Mouse (Mus musculus) hematopoietic stem cell, adult 5-6 weeks (primary cell): Measurements from ENCODE around the gene Gstm7. TPM values are rescaled to one million over a fixed set of nuclear protein-coding genes. Genes with fewer than 3 reads are reported as not detected.
A peak's percentile ranks its signal among the peaks of the same experiment; 100 is the strongest.

Source experiments
- ATAC-seq, 2 experiments: fragments of 125-278 bp in 1 of 2; replicated peaks in 1 of 2; 2 replicates each; pipeline ENCODE4 v1.8.0; 2016 to 2017; ENCODE audit warnings: inconsistent platforms in 2 of 2, mild to moderate bottlenecking in 2 of 2, moderate number of reproducible peaks in 2 of 2, low read depth in 1 of 2, moderate TSS enrichment in 1 of 2; ENCODE audit not compliant: low FRiP score in 2 of 2, poor library complexity in 2 of 2, severe bottlenecking in 2 of 2, insufficient read depth in 1 of 2, low TSS enrichment in 1 of 2
- total RNA-seq: library from RNA; stranded (forward); fragments of 172-1452, 232-1000 nt; gene quantifications from 2 replicates; pipeline ENCODE4 v1.2.3, GENCODE M21; 2017

Gstm7 gene
- total RNA-seq, 1 experiment from 2014 or later, result 8.3 TPM

DNA sequence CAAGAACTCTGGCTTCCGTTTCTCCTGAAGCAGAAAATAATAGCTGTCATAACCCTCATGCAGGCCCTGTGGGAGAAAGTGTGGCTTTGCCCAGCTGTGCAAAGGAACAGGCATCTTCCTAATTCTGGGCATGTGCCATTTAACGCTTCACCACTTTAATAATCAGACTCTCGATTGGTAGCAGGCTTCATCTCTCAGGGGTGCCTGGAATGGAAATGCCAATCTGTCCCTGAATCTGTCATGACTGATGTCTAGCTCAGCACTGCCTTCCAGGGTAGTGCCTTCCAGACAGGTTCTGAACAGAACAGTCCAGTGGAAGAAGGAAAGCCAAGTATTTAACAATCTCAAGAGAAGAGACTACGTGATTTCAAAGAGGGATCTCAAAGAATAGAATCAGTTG is 9.6 kb upstream of the Gstm7 start:
- ATAC-seq, result no peak

- ATAC-seq, result no peak
Observed at GRCm38 (mm10) chr3:107940524-107940923, 8.9 kb upstream of the Gstm7 start.

DNA sequence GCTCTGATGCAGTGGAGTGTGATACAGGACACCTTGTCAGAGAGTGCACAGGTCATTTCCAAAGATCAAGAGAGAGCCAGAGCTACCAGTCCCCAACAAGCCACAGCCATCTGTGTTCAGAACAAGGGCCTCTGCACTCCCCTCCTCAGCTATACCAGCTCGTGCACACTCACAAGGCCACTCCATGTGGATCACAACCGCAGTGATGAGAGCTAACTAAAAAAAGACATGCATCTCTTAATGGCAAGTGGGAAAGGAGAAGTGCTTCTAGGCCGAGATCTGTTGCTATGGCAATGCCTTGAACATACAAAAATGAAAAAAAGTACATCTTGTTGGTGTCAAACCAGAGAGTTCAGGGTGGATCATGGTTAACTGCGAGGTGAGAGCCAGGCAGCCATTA is 8.2 kb upstream of the Gstm7 start:
- peak; percentile 75 to 82 for ATAC-seq

- ATAC-seq, result peak; percentile 82 to 89
Observed at GRCm38 (mm10) chr3:107939403-107939802, 7.8 kb upstream of the Gstm7 start.

GRCm38 (mm10) chr3:107935888-107936287 is 4.3 kb upstream of the Gstm7 start:
- ATAC-seq, result no peak

GRCm38 (mm10) chr3:107935268-107935667 is 3.7 kb upstream of the Gstm7 start:
- no peak for ATAC-seq

- no peak for ATAC-seq
Observed at GRCm38 (mm10) chr3:107932128-107932527, 511 bp upstream of the Gstm7 start.

DNA sequence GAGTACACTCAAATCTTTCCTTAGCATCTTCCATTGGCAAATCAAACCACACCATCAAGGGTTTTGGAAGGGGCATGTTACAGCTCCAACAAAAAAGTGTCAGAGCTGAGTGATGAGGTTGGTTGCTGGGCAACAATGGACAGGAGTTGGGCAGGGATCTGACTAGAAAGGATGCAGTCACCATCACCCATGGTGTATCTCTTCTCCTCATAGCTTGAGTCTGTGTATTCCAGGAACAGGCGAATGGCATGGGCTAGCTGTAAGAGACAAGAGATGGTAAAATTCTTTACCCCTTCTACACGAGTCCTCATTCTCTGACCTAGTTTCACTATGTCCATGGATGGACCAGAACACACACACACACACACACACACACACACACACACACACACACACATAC is 483 bp downstream of the Gstm7 start:
- ATAC-seq, result no peak

DNA sequence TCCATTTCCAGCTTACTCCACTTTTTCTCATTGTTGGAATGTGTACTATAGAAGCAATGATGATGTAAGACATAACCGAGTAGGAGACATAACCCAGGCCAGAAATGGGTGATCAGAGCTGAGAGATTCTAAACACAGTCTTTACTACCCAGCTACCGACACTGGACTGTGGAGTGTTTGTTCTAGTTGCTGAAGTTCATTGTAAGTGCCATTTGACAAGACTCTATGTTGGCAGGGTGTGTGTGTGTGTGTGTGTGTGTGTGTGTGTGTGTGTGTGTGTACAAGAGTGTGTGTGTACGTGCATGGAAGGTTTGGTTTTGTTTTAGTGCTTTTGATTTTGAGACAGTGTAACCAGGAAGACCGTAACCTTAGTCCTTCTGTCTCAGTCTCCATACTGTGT is 1.9 kb downstream of the Gstm7 start:
- no peak for ATAC-seq

DNA sequence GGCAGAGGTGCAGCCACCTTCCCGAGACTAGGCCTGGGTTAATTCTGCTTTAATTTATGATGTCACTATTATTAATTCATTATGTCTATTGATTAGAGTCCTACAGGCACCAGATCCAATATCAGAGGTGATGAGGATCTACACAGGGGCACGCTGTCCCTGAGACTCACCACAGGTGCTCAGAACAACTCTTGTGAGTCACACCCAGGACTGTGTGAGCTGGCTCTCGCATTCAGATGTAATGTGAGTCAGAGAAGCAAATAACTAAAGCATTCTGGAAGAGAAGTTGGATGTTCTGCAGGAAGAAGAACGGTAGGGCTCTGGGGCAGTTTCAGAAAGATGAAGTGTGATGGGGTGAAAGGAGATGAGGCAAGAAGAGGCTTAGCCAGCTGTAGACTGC is 2.4 kb downstream of the Gstm7 start:
- ATAC-seq, result no peak

- ATAC-seq, result no peak
Observed at GRCm38 (mm10) chr3:107928691-107929090, 2.9 kb downstream of the Gstm7 start.

GRCm38 (mm10) chr3:107927841-107928240 is 3.8 kb downstream of the Gstm7 start:
- ATAC-seq, result no peak

DNA sequence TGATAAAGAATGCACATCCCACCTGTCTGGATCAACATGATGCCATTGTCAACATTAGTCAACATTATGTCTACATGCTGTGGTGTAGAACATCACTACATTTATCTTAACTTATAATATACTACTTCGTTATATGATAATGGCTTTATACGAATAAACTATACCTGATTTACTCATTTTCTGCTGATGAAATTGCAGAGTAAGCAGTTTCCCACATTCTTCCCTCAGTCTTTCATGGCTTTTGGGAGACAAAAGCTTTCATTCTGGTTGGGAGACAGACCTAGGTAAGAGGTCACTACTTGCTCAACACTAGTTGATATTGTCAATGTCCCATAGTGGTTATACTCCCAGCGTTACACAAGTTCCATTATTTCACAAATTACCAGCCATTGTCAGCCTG is 6.3 kb downstream of the Gstm7 start:
- ATAC-seq, result no peak

GRCm38 (mm10) chr3:107920348-107920747 is 11.3 kb downstream of the Gstm7 start:
- ATAC-seq, result no peak

DNA sequence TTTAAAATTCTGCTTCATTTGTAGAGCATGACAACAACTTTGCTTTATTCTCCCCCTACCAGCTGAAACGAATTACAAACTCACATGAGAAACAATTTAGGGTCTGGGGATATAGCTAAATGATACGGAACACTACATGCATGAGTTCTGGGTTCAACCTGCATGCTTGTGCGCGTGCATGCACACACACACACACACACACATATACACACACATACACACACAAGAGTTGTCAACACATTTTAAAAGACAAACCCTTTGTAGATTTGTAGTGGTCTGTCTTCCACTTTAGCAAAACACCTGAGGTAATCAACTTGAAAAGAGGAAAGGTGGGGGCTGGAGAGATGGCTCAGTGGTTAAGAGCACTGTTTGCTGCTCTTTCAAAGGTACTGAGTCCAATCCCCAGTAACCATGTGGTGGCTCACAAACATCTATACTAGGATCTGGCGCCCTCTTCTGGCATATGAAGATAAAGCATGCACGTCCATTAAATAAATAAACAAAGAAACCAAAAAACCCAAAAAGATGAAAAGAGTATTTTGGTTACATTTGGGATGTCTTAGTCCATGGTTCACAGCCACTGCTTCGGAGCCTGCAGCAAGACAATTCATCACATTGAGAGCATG is 13.7 kb downstream of the Gstm7 start:
- peak; percentile 56 to 76; a peak in 3 of 4 replicates for ATAC-seq

GRCm38 (mm10) chr3:107917097-107917496 is 14.5 kb downstream of the Gstm7 start:
- ATAC-seq, result no peak

- no peak for ATAC-seq
Observed at GRCm38 (mm10) chr3:107916674-107917073, 14.9 kb downstream of the Gstm7 start.

DNA sequence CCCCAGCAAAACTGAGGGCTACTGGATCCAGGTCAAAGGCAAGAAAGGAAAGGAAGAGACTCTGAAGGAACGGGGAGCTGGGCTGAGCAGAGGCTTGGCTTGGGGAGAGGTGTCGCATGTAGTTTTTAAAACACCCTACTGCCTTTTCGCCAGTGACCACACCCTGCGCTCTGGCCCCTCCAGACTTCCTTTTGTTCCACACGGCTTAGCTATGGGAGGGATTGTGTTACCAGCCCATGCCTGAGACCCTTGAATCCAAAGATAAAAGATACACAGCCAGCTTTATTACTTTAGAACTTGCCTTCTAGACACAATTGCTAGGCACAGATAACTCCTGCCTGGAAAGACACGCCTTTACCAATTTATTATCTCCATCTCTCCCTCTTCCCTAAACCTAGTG is 25.7 kb downstream of the Gstm7 start:
- ATAC-seq, result no peak

GRCm38 (mm10) chr3:107900955-107901673 is 30.5 kb downstream of the Gstm7 start:
- no peak for ATAC-seq
